Mouse (Mus musculus) retina, embryonic 14.5 days (tissue): ENCODE measurements at regions not wholly inside any gene's neighbourhood (a gene's known extent, or its start where the extent isn't known, plus 50 kb on each side); places are given as distances from the start of the nearest gene placed in this dataset.

ENCODE experiments used
- DNase-seq: peaks from one replicate; pipeline ENCODE4 v3.0.0-alpha.2; 2015; ENCODE audit warnings: low spot score

DNA sequence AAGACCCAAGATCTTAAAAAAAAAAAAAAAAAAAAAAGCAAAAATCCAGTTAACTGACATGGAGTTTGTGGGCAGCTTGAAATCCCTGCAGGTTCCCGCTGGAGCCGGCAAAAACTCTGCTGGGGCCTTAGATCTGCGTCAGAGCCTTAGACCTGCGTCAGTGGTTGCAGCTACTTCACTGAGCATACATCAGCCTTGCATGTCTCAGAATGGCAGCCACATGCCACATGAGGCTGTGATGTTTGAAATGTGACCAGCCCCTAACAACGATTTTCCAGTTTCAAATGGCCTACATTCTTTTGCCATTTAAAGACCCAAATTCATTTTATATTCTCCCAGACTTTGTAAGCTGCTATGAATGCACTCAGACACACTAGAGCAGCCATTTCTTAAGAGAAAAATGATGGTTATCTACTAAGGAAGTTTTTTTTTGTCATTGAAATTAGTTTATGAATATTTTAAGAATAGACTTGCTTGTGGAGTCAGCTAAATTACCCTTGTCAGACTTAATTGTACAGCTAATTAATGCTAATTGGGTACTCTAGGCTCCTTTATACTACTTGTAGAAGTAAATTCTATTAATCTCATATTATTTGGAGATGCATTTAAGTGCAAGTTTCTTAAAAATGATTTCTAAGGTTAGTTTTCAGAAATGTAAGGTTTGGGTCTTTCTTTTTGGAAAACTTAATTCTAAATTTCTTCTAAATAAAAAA, 70.8 kb downstream of the Toporsl start:
- DNase-seq: no peak

DNA sequence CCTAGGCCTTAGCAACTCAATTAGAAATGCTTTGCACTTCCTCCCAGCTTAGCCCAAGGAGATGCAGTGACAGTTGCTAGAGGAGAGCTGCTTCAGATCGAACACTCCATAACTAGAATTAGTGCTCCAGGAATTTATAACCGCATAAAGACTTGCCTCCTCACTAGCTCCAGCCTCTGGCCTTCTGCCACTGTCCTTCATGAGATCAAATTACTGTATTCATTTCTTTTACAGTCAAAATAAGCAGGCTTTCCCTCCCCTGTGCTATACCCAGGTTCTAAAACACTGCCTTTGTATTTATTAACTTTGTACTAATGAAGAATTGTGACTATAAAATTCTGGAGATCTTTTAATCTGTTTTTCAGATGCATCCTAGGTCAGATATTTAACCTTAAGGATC, 104.8 kb upstream of the Olfr275 start:
- DNase-seq: no peak

DNA sequence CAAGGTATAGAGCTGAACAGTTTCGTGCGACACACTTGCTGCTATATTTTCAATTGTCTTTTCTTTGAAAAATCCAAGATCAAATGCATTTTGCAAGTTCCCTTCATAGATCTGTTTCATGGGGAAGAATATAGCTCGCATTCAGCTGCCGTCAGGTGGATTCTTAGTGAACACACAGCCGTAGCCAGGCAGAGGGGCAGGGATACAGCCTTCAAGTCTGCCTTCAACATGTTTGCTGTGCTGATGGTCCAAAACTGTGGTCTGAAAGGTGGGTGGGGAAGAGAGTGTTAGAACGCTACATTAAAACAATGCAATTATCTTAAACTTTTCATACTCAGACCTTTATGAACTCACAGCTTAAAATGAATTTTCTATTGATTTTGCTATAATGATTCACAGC, 88.2 kb upstream of the Olfr275 start:
- no peak for DNase-seq

DNA sequence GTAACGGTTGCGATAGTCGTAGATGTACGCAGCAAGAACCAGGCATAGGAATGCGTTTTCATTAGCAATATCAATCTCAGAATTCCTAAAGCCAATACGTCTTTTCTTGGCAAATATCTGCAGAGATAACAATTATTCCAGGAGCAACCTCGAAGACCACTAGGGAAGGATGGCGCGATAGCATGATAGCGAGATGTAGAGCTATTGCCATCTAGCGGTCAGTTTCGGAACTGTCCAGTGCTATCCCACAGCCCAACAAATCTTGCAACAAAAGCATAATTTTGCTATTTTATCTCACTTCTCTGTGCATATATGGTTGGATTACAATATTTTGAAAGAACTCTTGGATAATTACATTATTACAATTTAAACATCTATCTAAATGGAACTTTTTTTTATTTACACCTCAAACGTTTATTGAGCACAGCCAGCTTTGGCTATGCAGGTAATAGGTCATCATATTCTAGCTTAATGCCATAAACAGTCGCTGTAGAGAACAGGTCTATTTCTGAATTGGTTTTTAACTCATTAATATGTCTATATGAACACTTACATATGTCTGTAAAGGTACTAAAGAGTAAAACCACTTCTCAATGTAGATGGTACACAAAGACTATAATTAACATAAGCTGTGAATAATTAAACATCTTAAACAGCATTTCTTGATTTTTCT, 87.6 kb upstream of the Olfr275 start:
- DNase-seq: peak; percentile 91

DNA sequence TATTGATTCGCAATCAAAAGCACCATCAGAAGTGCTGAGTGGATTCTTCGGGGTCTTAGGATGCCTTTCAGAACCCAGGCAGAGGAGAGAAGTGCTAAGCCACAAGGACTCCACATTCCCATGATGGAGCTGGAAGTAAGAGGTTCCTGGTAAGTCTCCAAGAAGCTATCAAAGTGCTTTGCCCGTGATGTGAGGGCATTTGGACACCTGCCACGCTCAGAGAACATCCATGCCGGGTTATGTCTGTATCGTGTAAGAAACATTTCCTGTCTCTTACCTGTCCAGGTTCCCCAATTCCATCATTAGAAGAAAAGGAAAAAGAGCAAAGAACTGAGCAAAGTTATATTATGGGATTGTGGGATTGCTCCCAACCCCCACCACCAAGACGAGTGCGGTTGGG, 81.3 kb upstream of the Olfr275 start:
- no peak for DNase-seq

DNA sequence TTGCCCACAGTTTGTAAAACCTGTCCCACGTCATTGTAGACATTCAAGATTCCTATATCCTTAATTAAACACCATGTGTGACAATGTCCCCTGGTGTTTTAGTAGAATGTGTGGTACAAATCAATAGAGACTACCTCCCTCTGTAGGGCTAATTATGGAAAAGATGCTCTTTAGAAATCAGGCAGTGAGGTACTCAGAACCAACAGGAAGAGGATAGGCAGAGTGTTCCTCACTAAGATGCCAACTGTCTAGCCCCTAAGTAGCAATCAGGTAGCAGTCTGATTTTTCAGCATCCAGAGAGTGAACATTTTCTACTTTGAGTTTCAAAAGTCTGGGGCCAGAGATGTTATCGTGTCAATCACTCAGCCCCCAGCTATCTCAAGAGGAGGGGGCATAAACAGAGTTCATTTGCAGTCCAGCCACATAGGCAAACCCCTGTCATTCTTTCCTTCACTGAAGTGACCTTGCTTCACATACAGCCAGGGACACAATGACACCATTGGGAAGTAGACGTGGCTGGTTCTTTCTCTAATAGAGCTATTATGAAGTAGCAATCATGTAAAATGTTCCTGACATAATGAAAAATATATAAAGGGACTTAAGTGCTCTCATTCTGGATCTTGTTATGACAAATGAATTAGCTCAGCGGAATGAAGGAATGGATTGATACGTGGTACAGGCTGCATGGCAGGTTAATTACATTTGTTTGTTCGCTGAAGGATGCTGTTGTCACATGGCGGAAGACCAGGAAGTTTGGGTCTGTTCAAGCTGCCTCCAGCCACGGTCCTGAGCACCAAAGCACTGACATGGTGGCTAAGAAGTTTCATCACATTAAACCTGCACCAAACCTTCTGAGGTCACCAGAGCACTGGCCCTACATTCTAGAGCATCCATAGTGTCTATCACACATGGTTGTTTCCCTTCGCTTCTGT, 74.6 kb upstream of the Olfr275 start:
- peak; percentile 19 for DNase-seq

DNA sequence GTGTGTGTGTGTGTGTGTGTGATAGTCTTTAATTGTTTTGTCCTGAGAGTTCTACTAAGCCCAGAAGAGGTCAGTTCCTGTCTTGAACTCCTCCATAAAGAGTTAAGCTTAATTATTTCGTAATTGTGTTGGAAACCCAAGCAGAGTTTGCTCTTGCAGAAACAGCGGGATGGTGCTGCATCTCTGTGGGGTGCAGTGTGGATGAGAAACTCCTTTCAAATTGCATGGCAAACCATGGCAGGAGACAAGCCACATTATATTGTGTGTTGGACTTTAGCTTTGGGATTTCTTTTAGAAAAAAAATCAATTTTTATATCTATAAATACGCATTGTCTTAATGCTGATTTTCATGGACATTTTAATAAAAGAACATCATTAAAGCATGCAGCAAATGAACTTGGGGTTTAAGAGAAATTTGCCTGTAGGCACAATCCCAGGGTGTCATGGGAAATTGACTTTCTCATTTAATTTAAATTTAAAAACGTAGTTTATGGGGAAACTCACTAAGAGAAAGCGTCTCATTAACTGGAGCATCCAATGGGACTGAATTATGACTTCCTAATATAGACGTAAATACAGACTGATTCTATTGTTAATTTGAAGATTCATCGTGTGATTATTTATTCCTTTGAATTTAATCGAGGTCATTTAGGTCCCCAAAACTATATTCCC, 61.4 kb upstream of the Olfr275 start:
- peak; percentile 42 for DNase-seq
